Mouse (Mus musculus): ENCODE measurements at regions not wholly inside any gene's neighbourhood (a gene's known extent, or its start where the extent isn't known, plus 50 kb on each side); places are given as distances from the start of the nearest gene placed in this dataset.

DNA sequence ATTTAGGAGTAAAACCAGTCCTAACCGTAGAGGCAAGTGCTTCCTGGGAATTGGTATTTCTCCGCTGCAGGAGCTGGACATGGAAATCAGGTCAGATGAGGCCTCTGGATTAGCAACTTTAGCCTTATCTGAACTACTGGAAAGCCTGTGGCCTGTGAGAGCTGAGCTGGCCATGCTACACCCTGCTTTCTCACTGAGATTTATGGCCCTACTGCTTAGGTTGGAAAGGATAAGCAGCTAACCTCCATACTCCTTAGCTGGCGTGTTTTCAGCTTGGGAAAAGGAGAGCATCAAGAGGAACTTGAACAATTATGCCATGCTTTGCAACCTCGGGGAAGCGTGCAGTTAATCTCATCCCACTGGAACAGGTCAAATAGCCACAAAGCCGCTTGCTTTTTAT is 406.6 kb upstream of the Igfbp3 start:
- TF ChIP-seq CTCF (IDR thresholded peaks at IDR 0.05; ENCODE audit: low read depth, low read length), result no peak
- TF ChIP-seq POLR2A (IDR thresholded peaks at IDR 0.05; ENCODE audit: extremely low read depth, insufficient read depth, low read length), result no peak
